Mouse (Mus musculus): ENCODE results near the gene Stab2. TPM values are rescaled to one million over a fixed set of nuclear protein-coding genes. Genes with fewer than 3 reads are reported as not detected.

Gene Stab2
- polyA plus RNA-seq, 1 experiment from 2014 or later = 16.3 TPM

- Histone ChIP-seq H3K27me3 (no peaks in the 10 kb centered on the region), H3K4me2 (no peak overlapping the region), H3K4me1 (replicated peaks) (0 out of 2 replicates have a peak, but pooled peaks cover 3% of the 10 kb centered on the region), H3K36me3 (no peaks in the 10 kb centered on the region), H3K27ac (no peak overlapping the region), H3K4me3 (replicated peaks) (no peak overlapping the region), H3K9me3 (replicated peaks) (no peaks in the 10 kb centered on the region), H3K9ac (no peak overlapping the region)
- no peak for DNase-seq
- WGBS (ENCODE audit: insufficient replicate concordance) = 78% methylated on average over 15 of the region's 15 CpGs
- no peak for ATAC-seq (ENCODE audit: low read depth)
Measured at GRCm38 (mm10) chr10:87035866-87036265, 28.0 kb upstream of the Stab2 start.

GRCm38 (mm10) chr10:87032768-87033167 is 24.9 kb upstream of the Stab2 start:
- H3K4me1 ChIP-seq (replicated peaks) = 0 out of 2 replicates have a peak, but pooled peaks cover 3% of the 10 kb centered on the region
- no peak for ATAC-seq (ENCODE audit: low read depth)
- no peak for DNase-seq
- H3K9me3 ChIP-seq (replicated peaks) = no peaks in the 10 kb centered on the region
- H3K9ac ChIP-seq = no peak overlapping the region
- H3K27me3 ChIP-seq = no peaks in the 10 kb centered on the region
- no peaks in the 10 kb centered on the region for H3K36me3 ChIP-seq
- H3K4me3 ChIP-seq (replicated peaks) = no peak overlapping the region
- no peak overlapping the region for H3K27ac ChIP-seq
- H3K4me2 ChIP-seq = no peak overlapping the region
- 67% methylated on average over 8 of the region's 8 CpGs for WGBS (ENCODE audit: insufficient replicate concordance)

GRCm38 (mm10) chr10:87024884-87025283 is 17.1 kb upstream of the Stab2 start:
- H3K9me3 ChIP-seq (replicated peaks) = no peaks in the 10 kb centered on the region

GRCm38 (mm10) chr10:87020711-87021110 is 12.9 kb upstream of the Stab2 start:
- Histone ChIP-seq H3K27me3 (no peaks in the 10 kb centered on the region), H3K4me2 (no peak overlapping the region), H3K4me3 (replicated peaks) (no peak overlapping the region), H3K36me3 (no peaks in the 10 kb centered on the region), H3K9me3 (replicated peaks) (no peaks in the 10 kb centered on the region), H3K4me1 (replicated peaks) (no peaks in the 10 kb centered on the region), H3K9ac (no peak overlapping the region), H3K27ac (no peak overlapping the region)
- WGBS (ENCODE audit: insufficient replicate concordance) = 52% methylated on average over 14 of the region's 16 CpGs
- no peak for ATAC-seq (ENCODE audit: low read depth)
- DNase-seq = no peak

More at GRCm38 (mm10) chr10:87024884-87025283, 17.1 kb upstream of the Stab2 start:
- Histone ChIP-seq H3K27me3 (no peaks in the 10 kb centered on the region), H3K27ac (no peak overlapping the region), H3K4me2 (no peak overlapping the region), H3K4me1 (replicated peaks) (no peaks in the 10 kb centered on the region), H3K36me3 (no peaks in the 10 kb centered on the region), H3K9ac (no peak overlapping the region), H3K4me3 (replicated peaks) (no peak overlapping the region)
- DNase-seq (peak; percentile 28), ATAC-seq (ENCODE audit: low read depth) (peak; percentile 60; the same call in 1 of the 2 replicates)
- WGBS (ENCODE audit: insufficient replicate concordance) = under 1% methylated on average over 10 of the region's 10 CpGs

GRCm38 (mm10) chr10:87018876-87019275 is 11.1 kb upstream of the Stab2 start:
- DNase-seq (no peak), ATAC-seq (ENCODE audit: low read depth) (no peak)
- no peak overlapping the region for H3K4me3 ChIP-seq (replicated peaks)
- no peaks in the 10 kb centered on the region for H3K36me3 ChIP-seq
- 59% methylated on average over 9 of the region's 9 CpGs for WGBS (ENCODE audit: insufficient replicate concordance)
- H3K9ac ChIP-seq = no peak overlapping the region
- H3K9me3 ChIP-seq (replicated peaks) = no peaks in the 10 kb centered on the region
- no peak overlapping the region for H3K27ac ChIP-seq
- no peaks in the 10 kb centered on the region for H3K27me3 ChIP-seq
- H3K4me2 ChIP-seq = no peak overlapping the region
- H3K4me1 ChIP-seq (replicated peaks) = no peaks in the 10 kb centered on the region

- DNase-seq (no peak), ATAC-seq (ENCODE audit: low read depth) (no peak)
Measured at GRCm38 (mm10) chr10:87016151-87016692, 8.4 kb upstream of the Stab2 start.

GRCm38 (mm10) chr10:87015403-87015802 is 7.6 kb upstream of the Stab2 start:
- Histone ChIP-seq H3K27ac (no peak overlapping the region; the same call in 1 of the 2 replicates), H3K9me3 (replicated peaks) (no peaks in the 10 kb centered on the region), H3K9ac (no peak overlapping the region), H3K4me1 (replicated peaks) (no peaks in the 10 kb centered on the region), H3K4me3 (replicated peaks) (no peak overlapping the region), H3K4me2 (no peak overlapping the region), H3K27me3 (no peaks in the 10 kb centered on the region), H3K36me3 (no peaks in the 10 kb centered on the region)
- 17% methylated on average over 5 of the region's 5 CpGs for WGBS (ENCODE audit: insufficient replicate concordance)
- ATAC-seq (ENCODE audit: low read depth) (no peak), DNase-seq (no peak)

More at GRCm38 (mm10) chr10:87016151-87016692, 8.4 kb upstream of the Stab2 start:
- Histone ChIP-seq H3K27ac (no peak overlapping the region), H3K9me3 (replicated peaks) (no peaks in the 10 kb centered on the region), H3K4me1 (replicated peaks) (no peaks in the 10 kb centered on the region), H3K4me3 (replicated peaks) (no peak overlapping the region), H3K9ac (no peak overlapping the region), H3K36me3 (no peaks in the 10 kb centered on the region), H3K4me2 (no peak overlapping the region), H3K27me3 (no peaks in the 10 kb centered on the region)
- 58% methylated on average over 9 of the region's 9 CpGs for WGBS (ENCODE audit: insufficient replicate concordance)

GRCm38 (mm10) chr10:87014391-87014965 is 6.7 kb upstream of the Stab2 start:
- H3K9me3 ChIP-seq (replicated peaks) = no peaks in the 10 kb centered on the region
- no peaks in the 10 kb centered on the region for H3K36me3 ChIP-seq
- no peak overlapping the region for H3K4me2 ChIP-seq
- ATAC-seq (ENCODE audit: low read depth) (no peak), DNase-seq (no peak)
- no peaks in the 10 kb centered on the region for H3K27me3 ChIP-seq
- H3K9ac ChIP-seq = no peak overlapping the region
- no peak overlapping the region for H3K27ac ChIP-seq
- WGBS (ENCODE audit: insufficient replicate concordance) = 38% methylated on average over 7 of the region's 7 CpGs
- no peak overlapping the region for H3K4me3 ChIP-seq (replicated peaks)
- H3K4me1 ChIP-seq (replicated peaks) = no peaks in the 10 kb centered on the region

- Histone ChIP-seq H3K36me3 (no peaks in the 10 kb centered on the region), H3K4me1 (replicated peaks) (no peaks in the 10 kb centered on the region), H3K27ac (no peak overlapping the region), H3K4me3 (replicated peaks) (no peak overlapping the region), H3K9me3 (replicated peaks) (no peaks in the 10 kb centered on the region), H3K9ac (no peak overlapping the region), H3K4me2 (no peak overlapping the region), H3K27me3 (no peaks in the 10 kb centered on the region)
- ATAC-seq (ENCODE audit: low read depth) (no peak), DNase-seq (no peak)
- 65% methylated on average over 7 of the region's 7 CpGs for WGBS (ENCODE audit: insufficient replicate concordance)
Measured at GRCm38 (mm10) chr10:87012087-87012486, 4.3 kb upstream of the Stab2 start.

GRCm38 (mm10) chr10:87008215-87008499 is 332 bp upstream of the Stab2 start:
- 61% methylated on average over 3 of the region's 3 CpGs for WGBS (ENCODE audit: insufficient replicate concordance)

GRCm38 (mm10) chr10:86992238-86992976 is 15.4 kb downstream of the Stab2 start:
- DNase-seq (no peak), ATAC-seq (ENCODE audit: low read depth) (no peak)
- Histone ChIP-seq H3K4me1 (replicated peaks) (0 out of 2 replicates have a peak, but pooled peaks cover 6% of the 10 kb centered on the region), H3K4me2 (no peak overlapping the region), H3K9ac (no peak overlapping the region), H3K36me3 (no peaks in the 10 kb centered on the region), H3K27ac (no peak overlapping the region), H3K4me3 (replicated peaks) (no peak overlapping the region), H3K9me3 (replicated peaks) (no peaks in the 10 kb centered on the region), H3K27me3 (0 out of 2 replicates have a peak, but pooled peaks cover 4% of the 10 kb centered on the region)
- whole genome bisulfite sequencing (ENCODE audit: insufficient replicate concordance) = 40% methylated on average over 14 of the region's 14 CpGs

More at GRCm38 (mm10) chr10:87008215-87008499, 332 bp upstream of the Stab2 start:
- ATAC-seq (ENCODE audit: low read depth) (no peak), DNase-seq (no peak)
- Histone ChIP-seq H3K4me1 (replicated peaks) (no peaks in the 10 kb centered on the region), H3K27me3 (no peaks in the 10 kb centered on the region), H3K9me3 (replicated peaks) (no peaks in the 10 kb centered on the region), H3K4me3 (replicated peaks) (no peak overlapping the region), H3K4me2 (no peak overlapping the region), H3K27ac (no peak overlapping the region), H3K9ac (no peak overlapping the region), H3K36me3 (no peaks in the 10 kb centered on the region)
